Mouse (Mus musculus) spleen, postnatal 0 days (tissue): ENCODE data around the gene Zc3h14. TPM values are rescaled to one million over a fixed set of nuclear protein-coding genes. Genes with fewer than 3 reads are reported as not detected.

Source experiments
- polyA plus RNA-seq: library from polyadenylated mRNA; unstranded; fragments of >200 nt; fragmentation: Nextera tagmentation; extraction: Ambion mirVana; gene quantifications from 2 replicates; pipeline ENCODE4 v1.2.1, GENCODE M21; 2015

Gene Zc3h14
- polyA plus RNA-seq, result 38.0 and 40.8 TPM in 2 replicates

DNA sequence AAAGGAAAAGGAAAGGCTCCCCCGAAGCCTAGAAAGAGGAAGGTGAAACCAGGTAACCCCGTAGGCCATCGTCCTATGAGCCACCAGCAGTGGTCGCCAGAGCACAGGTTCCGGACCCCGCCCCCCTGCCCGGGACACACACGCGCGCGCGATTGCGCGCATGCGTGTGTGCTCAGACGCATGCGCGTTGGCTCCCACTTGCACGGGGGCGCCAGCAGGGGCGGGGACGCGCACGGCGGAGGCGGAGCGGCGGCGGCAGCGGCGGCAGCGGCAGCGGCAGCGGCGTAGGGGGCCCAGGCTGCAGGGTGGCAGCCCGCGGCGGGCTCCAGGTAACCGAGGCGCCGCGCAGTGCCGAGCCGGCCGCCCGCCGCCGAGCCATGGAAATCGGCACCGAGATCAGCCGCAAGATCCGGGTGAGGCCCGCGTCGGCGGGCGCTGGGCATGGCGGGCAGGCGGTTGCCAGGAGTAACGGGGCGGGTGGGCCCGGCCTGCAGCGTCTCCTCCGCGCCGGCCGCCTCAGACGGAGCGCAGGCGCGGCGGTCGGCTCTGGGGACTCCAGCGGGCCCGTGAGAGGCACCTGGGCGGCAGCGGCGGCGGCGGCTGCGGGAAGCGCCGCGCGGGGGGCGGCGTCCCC, at the start of gene Zc3h14:
Gene Zc3h14, plus strand, starts transcription at position 219 of the 634 bp plus-strand sequence.

DNA sequence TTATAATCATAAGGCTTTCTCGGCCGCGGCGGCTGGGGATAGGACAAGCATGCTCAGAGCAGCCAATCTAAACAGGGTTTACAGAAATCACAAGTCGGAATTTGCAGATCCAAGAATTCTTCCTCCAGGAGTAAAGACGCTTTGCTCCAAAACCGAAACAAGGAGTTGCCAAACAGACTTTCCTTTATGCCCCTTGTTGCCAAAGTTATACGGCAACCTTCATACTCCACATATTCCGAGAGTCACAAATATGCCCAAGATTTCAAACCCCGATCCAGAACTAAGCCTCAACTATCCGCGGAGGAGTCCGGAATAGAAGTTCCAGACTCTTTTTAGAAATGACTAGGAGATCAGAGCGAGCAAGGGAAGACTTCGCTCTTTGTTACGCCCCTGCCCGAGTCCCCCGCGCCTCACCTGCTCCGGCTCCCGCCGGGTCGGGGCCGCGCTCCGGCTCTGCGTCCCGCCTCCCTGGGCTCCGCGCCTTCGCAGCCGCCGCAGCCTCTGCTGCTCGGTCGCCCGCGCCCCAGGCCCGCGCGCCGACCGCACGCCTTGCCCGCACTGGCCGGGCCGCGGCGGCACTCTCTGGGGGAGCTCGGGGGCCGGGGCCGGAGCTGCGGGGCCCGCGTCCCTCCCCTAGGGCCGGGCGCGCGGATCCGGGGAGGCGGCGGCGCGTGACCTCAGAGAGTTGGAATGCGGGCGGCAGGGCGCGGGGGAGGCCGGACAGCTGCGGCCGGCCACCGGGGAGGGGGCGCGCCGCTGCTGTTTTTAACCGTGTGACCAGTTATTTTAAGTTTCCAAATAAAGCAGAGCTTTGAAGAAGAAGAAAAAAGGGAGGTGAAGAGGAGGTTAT, 9.6 kb upstream of the Zc3h14 start, which contains the start of gene Ptpn21:
Gene Ptpn21, minus strand, starts transcription at position 455 of the 850 bp plus-strand sequence.

Other genes starting within 250 kb of the Zc3h14 start
- gene Kcnk10, start 168.7 kb upstream of the Zc3h14 start, polyA plus RNA-seq, result not detected in 2 replicates
- gene Spata7, start 118.8 kb upstream of the Zc3h14 start, polyA plus RNA-seq, result 4.3 and 5.3 TPM in 2 replicates
- gene Ptpn21, start 9.6 kb upstream of the Zc3h14 start, polyA plus RNA-seq, result 2.2 and 2.3 TPM in 2 replicates
- 0.77 and 1.8 TPM in 2 replicates for gene Eml5, start 154.5 kb downstream of the Zc3h14 start, polyA plus RNA-seq
- 4.9 TPM in 2 replicates for gene Ttc8, start 173.6 kb downstream of the Zc3h14 start, polyA plus RNA-seq